Mouse (Mus musculus): ENCODE measurements around the gene Sik2.

DNA sequence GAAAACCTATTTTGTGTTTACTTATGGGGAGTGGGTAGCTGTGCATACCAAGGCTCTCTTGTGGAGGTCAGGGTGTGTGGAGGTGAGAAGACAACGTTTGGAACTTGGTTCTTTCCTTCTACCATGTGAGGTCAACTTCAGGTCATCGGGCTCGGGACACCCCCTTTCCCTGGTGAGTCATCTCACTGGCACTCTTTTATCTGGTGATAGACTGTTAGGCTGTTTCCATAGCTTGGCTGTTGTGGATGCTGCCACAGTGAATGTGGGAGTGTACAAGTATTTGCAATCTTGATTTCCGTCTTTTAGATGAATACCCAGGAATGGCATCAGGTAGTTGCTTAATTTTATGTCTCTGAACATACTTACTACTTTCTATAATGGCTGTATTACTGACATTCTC, 6.9 kb upstream of the Sik2 start:
- TF ChIP-seq POLR2A (IDR thresholded peaks at IDR 0.05; ENCODE audit: insufficient read length, low read depth): no peak
- TF ChIP-seq USF1 (IDR thresholded peaks at IDR 0.05; ENCODE audit: low read depth): no peak
- no peak for TF ChIP-seq MAX (IDR thresholded peaks at IDR 0.05; ENCODE audit: low read depth)
- no peak for TF ChIP-seq E2F4 (IDR thresholded peaks at IDR 0.05; ENCODE audit: insufficient read depth)
- TF ChIP-seq POLR2AphosphoS2 (IDR thresholded peaks at IDR 0.05; ENCODE audit: insufficient read length, low read depth): no peak
- no peak for TF ChIP-seq MYOD1 (IDR thresholded peaks at IDR 0.05; ENCODE audit: control insufficient read depth in 1 of 3, insufficient read length in 2 of 3, low read depth in 2 of 3)
- TF ChIP-seq TCF12 (IDR thresholded peaks at IDR 0.05; ENCODE audit: insufficient read depth, poor library complexity, severe bottlenecking): no peak
- TF ChIP-seq CEBPB (IDR thresholded peaks at IDR 0.05; ENCODE audit: insufficient read depth, poor library complexity, severe bottlenecking): no peak
- TF ChIP-seq MYOG (IDR thresholded peaks at IDR 0.05; ENCODE audit: control insufficient read depth in 1 of 3, insufficient read depth in 1 of 3, insufficient read length in 2 of 3, low read depth in 2 of 3): no peak
- no peak for TF ChIP-seq SRF (IDR thresholded peaks at IDR 0.05; ENCODE audit: control insufficient read depth, insufficient read length, low read depth)
- TF ChIP-seq REST (IDR thresholded peaks at IDR 0.05; ENCODE audit: insufficient read depth, insufficient read length): no peak
